Mouse (Mus musculus): ENCODE results near the gene Cdk5rap1.
"Not testable (repeated sequence)": the region's sequence is repeated elsewhere in the genome, so short reads cannot be mapped to it uniquely, and the experiment has no call there.

GRCm38 (mm10) chr2:154313771-154314170 lies 59.0 kb downstream of the Cdk5rap1 start:
- TF ChIP-seq CTCF, POLR2A (IDR thresholded peaks at IDR 0.05; ENCODE audit: insufficient read depth, low read depth, low read length): not testable (repeated sequence)

Measured in olfactory bulb, adult 2 months (tissue).